Mouse (Mus musculus) forebrain, postnatal 0 days (tissue): ENCODE data around the gene Fubp3. TPM values are rescaled to one million over a fixed set of nuclear protein-coding genes. Genes with fewer than 3 reads are reported as not detected.
A peak's percentile ranks its signal among the peaks of the same experiment; 100 is the strongest.

Source experiments
- ATAC-seq: fragments of 200-750 bp; cut with Nextera tagmentation; 2 replicates; pipeline ENCODE4 v1.8.0; 2017; ENCODE audit warnings: mild to moderate bottlenecking, moderate library complexity
- DNase-seq: peaks from one replicate; pipeline ENCODE4 v3.0.0-alpha.2; 2015
- H3K27ac ChIP-seq: fragments of 300-500 bp; sonication (generic); 2 replicates; pipeline ENCODE4 v1.5.1; 2014; ENCODE audit warnings: low read depth, mild to moderate bottlenecking, antibody characterized with exemption, low read length, moderate library complexity, mixed read lengths
- H3K27me3 ChIP-seq: fragments of 300-500 bp; sonication (generic); 2 replicates; pipeline ENCODE4 v1.6.1; 2014; ENCODE audit warnings: mild to moderate bottlenecking, low read length, mixed read lengths; ENCODE audit not compliant: insufficient read depth
- H3K36me3 ChIP-seq: fragments of 300-500 bp; sonication (generic); 2 replicates; pipeline ENCODE4 v1.6.1; 2014; ENCODE audit warnings: mild to moderate bottlenecking, moderate library complexity; ENCODE audit not compliant: insufficient read depth
- H3K4me1 ChIP-seq: fragments of 300-500 bp; sonication (generic); 2 replicates; pipeline ENCODE4 v1.6.1; 2014; ENCODE audit warnings: antibody characterized with exemption; ENCODE audit not compliant: insufficient read depth
- H3K4me2 ChIP-seq: fragments of 300-500 bp; sonication (generic); 2 replicates; pipeline ENCODE4 v1.6.1; 2014; ENCODE audit warnings: low read depth, mild to moderate bottlenecking, moderate library complexity
- H3K4me3 ChIP-seq: fragments of 300-500 bp; sonication (generic); 2 replicates; pipeline ENCODE4 v1.5.1; 2014; ENCODE audit warnings: low read depth, low read length, mixed read lengths
- H3K9ac ChIP-seq: fragments of 300-500 bp; sonication (generic); 2 replicates; pipeline ENCODE4 v1.6.1; 2014; ENCODE audit warnings: mild to moderate bottlenecking
- H3K9me3 ChIP-seq: fragments of 300-500 bp; sonication (generic); 2 replicates; pipeline ENCODE4 v1.6.1; 2016; ENCODE audit warnings: low read length
- CTCF ChIP-seq: sonication (generic); IDR thresholded peaks from 2 replicates; pipeline ENCODE4 v1.5.1; 2016; ENCODE audit warnings: antibody characterized with exemption, control low read depth, low read depth
- WGBS: fragments of 180-500 bp; shearing (Covaris S2); extraction: QIAGEN DNeasy Blood & Tissue Kit; methylation state at CpG from one replicate; pipeline ENCODE4 v1.1.7; 2014; 5-methylcytosine and 5-hydroxymethylcytosine counted together
- polyA plus RNA-seq: library from polyadenylated mRNA; unstranded; fragments of >200 nt; fragmentation: Nextera tagmentation; extraction: Ambion mirVana; gene quantifications from 2 replicates; pipeline ENCODE4 v1.2.1, GENCODE M21; 2015
- total RNA-seq: library from RNA; depleted of rRNA; stranded (reverse); fragments of >200 nt; gene quantifications from 2 replicates; pipeline ENCODE4 v1.2.3, GENCODE M21; 2014

Fubp3 gene
- total and polyA plus RNA-seq, 2 experiments from 2014 or later = 31.5 to 38.7 TPM

DNA sequence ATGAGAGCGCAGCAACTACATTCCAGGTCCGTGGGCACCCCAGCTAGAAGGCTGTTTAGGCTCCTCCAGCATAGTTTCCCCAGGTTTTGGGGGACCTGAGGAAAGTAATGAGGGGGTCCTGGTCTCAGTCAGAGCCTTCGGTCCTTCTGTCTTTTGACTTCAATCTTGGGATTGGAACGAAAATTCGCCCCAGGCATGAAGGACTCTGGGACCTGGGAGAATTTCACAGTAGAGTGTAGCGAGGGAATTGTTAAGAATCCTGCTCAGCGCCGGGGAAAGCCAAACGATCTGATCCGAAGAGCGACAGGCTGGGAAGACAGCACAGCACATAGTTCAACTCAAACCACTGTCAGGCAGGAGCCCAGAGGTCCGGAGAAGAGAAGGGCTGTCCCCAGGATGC is 64.9 kb downstream of the Fubp3 start:
- Histone ChIP-seq H3K4me3 (peak overlapping the region; percentile 23; the same call in 1 of the 2 replicates), H3K4me1 (peaks cover 8% of the 10 kb centered on the region), H3K9ac (no peak overlapping the region), H3K9me3 (no peaks in the 10 kb centered on the region), H3K27ac (no peak overlapping the region), H3K27me3 (peaks cover 83% of the 10 kb centered on the region), H3K36me3 (no peaks in the 10 kb centered on the region), H3K4me2 (peak overlapping the region; percentile 37; the same call in 1 of the 2 replicates)
- WGBS = 3% methylated on average over 12 of the region's 12 CpGs
- TF ChIP-seq CTCF = no peak
- ATAC-seq = no peak
- peak; percentile 48 for DNase-seq

DNA sequence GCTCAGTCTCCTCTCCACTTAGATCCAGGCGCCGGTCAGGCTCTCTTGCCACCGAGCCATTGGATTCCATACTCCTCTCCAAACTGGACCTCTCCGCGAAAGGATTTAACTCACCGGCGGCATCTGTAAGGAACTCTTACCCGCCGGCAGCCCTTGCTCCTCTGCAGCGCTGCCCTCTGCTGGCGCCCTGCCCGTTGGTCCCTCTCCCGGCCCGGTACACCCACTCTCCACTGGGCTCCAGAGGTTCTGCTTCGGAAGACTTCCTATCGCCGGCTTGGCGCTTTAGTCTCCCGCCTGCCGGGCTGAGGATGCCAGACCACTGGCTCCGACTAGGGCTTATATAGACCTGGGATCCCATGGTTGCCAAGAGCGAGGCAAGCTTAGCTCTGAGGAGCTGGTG is 65.4 kb downstream of the Fubp3 start:
- WGBS = 2% methylated on average over 22 of the region's 22 CpGs
- H3K4me2 ChIP-seq = no peak overlapping the region
- no peaks in the 10 kb centered on the region for H3K9me3 ChIP-seq
- no peak overlapping the region for H3K27ac ChIP-seq
- 0 out of 2 replicates have a peak overlapping the region, but pooled peaks have one; percentile 2 for H3K4me3 ChIP-seq
- H3K4me1 ChIP-seq = peaks cover 8% of the 10 kb centered on the region
- TF ChIP-seq CTCF = peak; percentile 24; the same call in 1 of the 2 replicates
- no peaks in the 10 kb centered on the region for H3K36me3 ChIP-seq
- H3K9ac ChIP-seq = no peak overlapping the region
- peaks cover 85% of the 10 kb centered on the region for H3K27me3 ChIP-seq
- peak; percentile 30; the same call in 1 of the 2 replicates for ATAC-seq
- peak; percentile 51 for DNase-seq

DNA sequence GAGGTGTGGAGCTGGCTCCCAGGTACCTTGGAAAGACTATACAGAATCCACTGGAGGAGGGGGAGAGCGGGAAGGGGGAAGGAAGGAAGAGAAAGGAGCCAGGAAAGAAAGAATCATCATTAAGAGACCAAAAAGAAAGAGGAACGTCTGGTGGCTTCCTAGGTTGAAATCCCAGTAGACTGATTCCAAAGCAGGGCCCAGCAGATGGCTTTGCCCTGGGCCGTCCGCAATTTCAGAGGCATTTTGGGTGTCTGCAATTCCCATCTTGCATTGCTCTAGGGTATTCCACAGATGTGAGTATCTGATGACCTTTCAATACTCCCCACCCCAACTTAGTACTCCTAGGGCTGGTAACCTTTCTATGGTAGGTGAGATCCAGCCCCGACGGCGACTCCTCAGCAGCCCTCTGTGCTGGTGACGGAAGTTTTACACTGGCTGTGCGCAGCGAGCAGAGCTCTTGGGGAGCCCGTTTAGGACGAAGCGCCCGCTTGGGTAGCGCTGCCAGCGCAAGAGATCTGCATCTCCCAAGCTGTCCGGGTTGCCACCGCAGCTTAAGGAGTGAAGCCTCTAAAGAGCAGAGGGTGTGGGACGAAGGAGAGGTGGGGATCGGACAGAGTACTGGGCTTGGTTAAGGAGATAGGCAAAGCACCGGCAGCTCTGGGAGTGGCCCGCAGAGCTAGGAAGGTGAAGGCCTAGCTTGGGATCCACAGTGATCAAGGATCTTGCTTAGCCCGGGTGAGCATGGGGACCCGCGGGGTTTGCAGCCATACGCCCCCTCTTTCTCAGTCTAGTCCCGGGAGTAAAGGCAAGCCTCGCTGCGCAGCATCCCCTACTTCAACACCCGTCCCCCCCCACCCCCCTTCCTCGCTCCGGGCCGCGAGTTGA is 66.4 kb downstream of the Fubp3 start:
- H3K4me3 ChIP-seq = no peak overlapping the region; the same call in 1 of the 2 replicates
- no peaks in the 10 kb centered on the region for H3K9me3 ChIP-seq
- ATAC-seq (no peak), DNase-seq (no peak)
- H3K27me3 ChIP-seq = peaks cover 82% of the 10 kb centered on the region
- peaks cover 8% of the 10 kb centered on the region for H3K4me1 ChIP-seq
- TF ChIP-seq CTCF = no peak
- no peak overlapping the region for H3K9ac ChIP-seq
- H3K27ac ChIP-seq = no peak overlapping the region
- H3K36me3 ChIP-seq = no peaks in the 10 kb centered on the region
- H3K4me2 ChIP-seq = no peak overlapping the region
- WGBS = 4% methylated on average over 30 of the region's 34 CpGs

DNA sequence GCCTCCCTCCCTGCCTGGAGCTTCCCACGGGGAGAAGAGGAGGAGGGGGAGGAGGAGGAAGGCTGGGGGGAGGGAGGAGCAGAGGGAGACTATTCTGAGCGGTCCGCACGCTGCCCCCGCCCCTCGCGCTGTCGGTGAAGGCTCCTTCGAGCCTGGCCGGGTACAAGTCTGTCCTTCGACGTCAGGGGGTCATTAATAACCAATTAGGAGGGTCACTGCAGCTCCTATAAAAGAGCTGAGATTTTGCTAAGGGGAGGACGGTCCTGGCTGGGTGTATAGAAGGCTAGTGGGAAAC is 67.0 kb downstream of the Fubp3 start:
- Histone ChIP-seq H3K4me3 (no peak overlapping the region; the same call in 1 of the 2 replicates), H3K9me3 (no peaks in the 10 kb centered on the region), H3K27ac (no peak overlapping the region), H3K9ac (no peak overlapping the region), H3K36me3 (no peaks in the 10 kb centered on the region), H3K27me3 (peaks cover 81% of the 10 kb centered on the region), H3K4me1 (peaks cover 8% of the 10 kb centered on the region), H3K4me2 (no peak overlapping the region)
- DNase-seq = no peak
- under 1% methylated on average over 12 of the region's 13 CpGs for WGBS
- TF ChIP-seq CTCF = no peak
- ATAC-seq = no peak

DNA sequence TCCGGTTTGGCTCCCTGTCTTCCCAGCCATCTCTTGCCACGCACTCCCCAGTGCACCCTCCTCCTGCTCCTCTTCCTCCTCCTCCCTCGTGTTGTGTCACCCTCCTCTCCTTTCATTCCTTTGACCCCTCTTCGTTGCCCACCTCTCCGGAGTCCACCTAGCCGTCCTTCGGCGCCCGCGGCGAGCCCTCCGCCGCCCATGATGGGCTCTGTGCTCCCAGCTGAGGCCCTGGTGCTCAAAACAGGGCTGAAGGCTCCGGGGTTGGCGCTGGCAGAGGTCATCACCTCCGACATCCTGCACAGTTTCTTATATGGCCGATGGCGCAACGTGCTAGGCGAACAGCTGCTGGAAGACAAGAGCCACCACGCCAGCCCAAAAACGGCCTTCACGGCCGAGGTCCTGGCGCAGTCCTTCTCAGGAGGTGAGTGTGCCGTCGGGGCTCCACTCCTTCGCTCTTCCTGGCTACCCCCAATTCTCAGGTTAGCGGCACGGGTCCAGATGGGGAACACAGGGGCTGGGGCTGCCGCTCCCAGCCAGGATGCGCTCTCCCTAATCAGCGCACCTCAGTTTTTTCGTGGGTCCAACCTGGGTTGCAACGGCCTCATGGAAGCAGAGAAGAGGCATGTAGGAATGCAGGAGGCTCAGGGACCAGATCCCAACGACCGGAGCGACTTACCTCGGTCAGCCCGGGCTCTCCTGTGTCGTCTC is 67.6 kb downstream of the Fubp3 start, which contains the start of gene Prdm12:
Gene Prdm12, plus strand, starts transcription at position 137 of the 708 bp plus-strand sequence.
- Histone ChIP-seq H3K4me3 (peak within 1 kb of the TSS; percentile 11), H3K4me1 (peaks cover 8% of the 10 kb centered on the region)

DNA sequence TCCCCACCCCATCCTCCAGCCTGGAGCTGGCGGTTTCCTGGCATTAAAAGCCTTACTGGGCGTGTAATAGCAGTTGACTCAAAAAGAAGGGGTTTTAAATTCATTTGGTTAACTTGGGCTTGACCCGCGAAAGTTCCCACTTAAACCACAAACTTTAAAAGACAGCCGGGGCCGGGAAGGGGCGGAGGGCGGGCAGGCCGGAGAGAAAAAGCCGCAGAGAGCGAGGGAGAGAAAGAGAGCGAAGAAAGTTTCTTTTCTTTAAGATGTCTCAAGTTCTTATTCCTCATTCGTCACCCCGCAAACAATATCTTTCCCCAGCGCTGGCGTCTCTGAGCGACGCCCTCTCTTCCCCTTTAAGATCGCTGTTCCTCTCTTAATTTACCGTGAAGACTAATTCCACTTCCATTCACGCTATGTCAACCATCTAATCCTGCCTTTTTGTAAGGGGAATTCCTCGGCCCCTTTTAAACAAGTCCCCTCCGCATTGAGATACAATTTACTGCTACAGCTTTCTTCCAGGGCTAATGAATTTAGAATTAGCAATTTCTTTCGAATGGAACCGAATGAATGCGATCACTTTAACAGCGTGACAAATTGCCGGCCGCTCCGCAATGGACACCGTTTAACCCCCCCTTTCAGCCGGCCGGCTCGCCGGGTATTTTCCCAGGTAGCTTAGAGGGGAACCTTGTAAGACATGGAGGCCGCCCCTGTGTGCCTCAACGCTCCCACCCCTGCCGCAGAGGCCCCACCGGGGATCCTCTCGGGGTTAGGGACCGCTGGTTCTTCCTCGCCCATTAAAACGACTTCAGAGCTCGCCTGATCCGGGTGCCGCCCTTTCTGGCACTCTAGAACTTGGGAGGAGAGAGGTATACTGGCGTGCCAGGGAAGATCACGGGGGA is 68.4 kb downstream of the Fubp3 start:
- Histone ChIP-seq H3K36me3 (no peaks in the 10 kb centered on the region), H3K9me3 (no peaks in the 10 kb centered on the region), H3K4me2 (no peak overlapping the region), H3K4me1 (peaks cover 8% of the 10 kb centered on the region), H3K27me3 (peaks cover 68% of the 10 kb centered on the region), H3K9ac (no peak overlapping the region), H3K27ac (no peak overlapping the region), H3K4me3 (peak overlapping the region; percentile 7; the same call in 1 of the 2 replicates)
- ATAC-seq (no peak), DNase-seq (peak; percentile 35)
- 2% methylated on average over 48 of the region's 48 CpGs for WGBS
- TF ChIP-seq CTCF = no peak

More for the DNA sequence above, 67.6 kb downstream of the Fubp3 start, which contains the start of gene Prdm12:
- Histone ChIP-seq H3K9me3 (no peaks in the 10 kb centered on the region), H3K27me3 (peaks cover 76% of the 10 kb centered on the region), H3K9ac (no peak within 1 kb of the TSS), H3K4me2 (no peak within 1 kb of the TSS), H3K36me3 (no peaks in the 10 kb centered on the region), H3K27ac (no peak within 1 kb of the TSS)
- no peak for DNase-seq
- TF ChIP-seq CTCF = no peak
- WGBS = 3% methylated on average over 41 of the region's 41 CpGs
- no peak for ATAC-seq
